ENCODE assay signal across 8 mouse cellular contexts in the genomic region with DNA sequence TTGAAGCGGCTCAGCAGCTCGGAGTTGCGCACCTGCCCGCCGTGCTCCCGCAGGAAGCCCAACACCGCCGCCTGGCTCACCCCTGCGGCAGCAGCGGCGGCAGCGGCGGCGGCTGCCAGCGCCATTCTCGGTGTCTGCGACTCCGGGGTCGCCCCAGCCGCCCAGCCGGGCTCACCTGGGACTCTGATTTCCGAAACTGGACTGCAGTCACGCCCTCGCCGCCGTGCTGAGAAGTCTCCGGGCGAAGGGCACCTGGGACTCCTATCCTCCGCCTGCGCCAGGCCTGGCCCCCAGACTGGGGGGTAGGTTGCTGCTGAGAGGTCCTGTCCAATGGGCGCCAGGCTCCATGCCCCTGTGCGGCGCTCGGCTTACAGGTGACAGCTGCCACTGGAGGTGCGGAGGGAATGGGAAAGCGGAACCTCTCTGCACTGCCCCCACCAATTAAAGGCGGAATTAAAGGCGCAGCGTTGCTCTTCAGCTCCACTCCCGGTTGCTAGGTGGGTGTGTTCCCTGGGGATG. TPM values are rescaled to one million over a fixed set of nuclear protein-coding genes. Genes with fewer than 3 reads are reported as not detected.
DNase-seq lines count a peak whose midpoint lies in the region; ATAC-seq lines count a peak whose summit lies in the region.

Gene Gm9945 (plus strand): TSS at position 384 of the 519 bp plus-strand sequence.
Gene Sowaha (minus strand): TSS at position 492 of the 519 bp plus-strand sequence.

- intact Hi-C loops in heart, postnatal 14 days (cut with DNase I), result no loop called here

- no peak within 1 kb of the TSS for H3K27ac ChIP-seq in neural tube, embryonic 11.5 days (ENCODE audit: low read depth, low read length)
- H3K27ac ChIP-seq in liver, embryonic 15.5 days (replicated peaks), result peak within 1 kb of the TSS; percentile 99

- no peak; the same call in 1 of the 2 replicates for ATAC-seq in neural tube, embryonic 11.5 days (ENCODE audit: insufficient read depth, low FRiP score, low TSS enrichment)
- ATAC-seq in liver, embryonic 15.5 days (ENCODE audit: insufficient read depth), result peak; percentile 69

- peak within 1 kb of the TSS; percentile 32; the same call in 1 of the 2 replicates for H3K9ac ChIP-seq in neural tube, embryonic 11.5 days (ENCODE audit: low read length)
- H3K9ac ChIP-seq in liver, embryonic 15.5 days, result peak within 1 kb of the TSS; percentile 87

- H3K36me3 ChIP-seq in neural tube, embryonic 11.5 days (ENCODE audit: control insufficient read depth, insufficient read depth, low read length), result no peaks in the 10 kb centered on the region
- peaks cover 20% of the 10 kb centered on the region for H3K36me3 ChIP-seq in liver, embryonic 15.5 days (replicated peaks)

- H3K4me1 ChIP-seq in neural tube, embryonic 11.5 days (ENCODE audit: control insufficient read depth, insufficient read depth, low read length), result peaks cover 4% of the 10 kb centered on the region
- H3K4me1 ChIP-seq in liver, embryonic 15.5 days (replicated peaks), result peaks cover 69% of the 10 kb centered on the region

- H3K4me2 ChIP-seq in neural tube, embryonic 11.5 days (ENCODE audit: low read depth), result peak within 1 kb of the TSS; percentile 44
- H3K4me2 ChIP-seq in liver, embryonic 15.5 days, result peak within 1 kb of the TSS; percentile 92

- 3% methylated on average over 40 of the region's 40 CpGs for WGBS in neural tube, embryonic 11.5 days
- 3% methylated on average over 40 of the region's 40 CpGs for WGBS in large intestine, adult 2 months
- WGBS in liver, embryonic 15.5 days (ENCODE audit: insufficient replicate concordance), result under 1% methylated on average over 40 of the region's 40 CpGs

- H3K27me3 ChIP-seq in neural tube, embryonic 11.5 days (ENCODE audit: control insufficient read depth, insufficient read depth, low read length), result peaks cover 48% of the 10 kb centered on the region
- peaks cover 55% of the 10 kb centered on the region for H3K27me3 ChIP-seq in liver, embryonic 15.5 days

- DNase-seq in neural tube, embryonic 11.5 days (ENCODE audit: low spot score), result peak; percentile 41
- no peak for DNase-seq in neural tube, embryonic 10.5 days (ENCODE audit: extremely low spot score, low spot score)
- DNase-seq in cerebellum, postnatal 25 days, result peak; percentile 88 to 89
- DNase-seq in heart, postnatal 14 days, result peak; percentile 31 to 44
- DNase-seq in large intestine, adult 2 months (ENCODE audit: low read depth, low spot score), result peak; percentile 40
- DNase-seq in retina, embryonic 14.5 days (ENCODE audit: low spot score), result peak; percentile 59
- DNase-seq in embryo, embryonic 10.5 days (ENCODE audit: low spot score), result no peak

- H3K4me3 ChIP-seq in neural tube, embryonic 11.5 days (ENCODE audit: low read depth, low read length), result peak within 1 kb of the TSS; percentile 35
- peak within 1 kb of the TSS; percentile 75 for H3K4me3 ChIP-seq in liver, embryonic 15.5 days (replicated peaks)

- no peaks in the 10 kb centered on the region for H3K9me3 ChIP-seq in neural tube, embryonic 11.5 days (ENCODE audit: control insufficient read depth, low read length)
- no peaks in the 10 kb centered on the region for H3K9me3 ChIP-seq in liver, embryonic 15.5 days (replicated peaks)

RNA-seq across cellular contexts. Expression of gene Gm9945, which starts in this region (rescaled TPM):
- polyA plus RNA-seq in neural tube, embryonic 11.5 days (2014; fragmentation: Nextera tagmentation; extraction: Ambion mirVana), result not detected in 2 replicates
- total RNA-seq in heart, postnatal 14 days (2021), result not detected
- not detected in 2 replicates for polyA plus RNA-seq in large intestine, adult 2 months (2012; rRNA removed)
- polyA plus RNA-seq in liver, embryonic 15.5 days (2015; fragmentation: Nextera tagmentation; extraction: Ambion mirVana), result 0.62 and 0.99 TPM in 2 replicates

RNA-seq across cellular contexts. Expression of gene Sowaha, which starts in this region (rescaled TPM):
- 0.12 and 0.17 TPM in 2 replicates for polyA plus RNA-seq in neural tube, embryonic 11.5 days (2014; fragmentation: Nextera tagmentation; extraction: Ambion mirVana)
- under 1 TPM; 0.07 TPM for total RNA-seq in heart, postnatal 14 days (2021)
- polyA plus RNA-seq in large intestine, adult 2 months (2012; rRNA removed), result 7.5 and 21.0 TPM in 2 replicates
- polyA plus RNA-seq in liver, embryonic 15.5 days (2015; fragmentation: Nextera tagmentation; extraction: Ambion mirVana), result 18.7 and 23.0 TPM in 2 replicates

Comparison
In these comparisons a context has a peak if more than half of its experiments do, and no peak if none do; other contexts are left out.
1. Peak in DNase-seq, H3K4me3 ChIP-seq, H3K9ac ChIP-seq and H3K4me2 ChIP-seq in neural tube, embryonic 11.5 days; RNA of the genes that start here not detected or under 1 TPM.
2. Peak in DNase-seq in heart, postnatal 14 days; RNA of the genes that start here not detected or under 1 TPM.
3. DNase-seq: peak in cerebellum, postnatal 25 days (2 of 2), large intestine, adult 2 months (single experiment) and retina, embryonic 14.5 days (single experiment); none in neural tube, embryonic 10.5 days (single experiment) and embryo, embryonic 10.5 days (single experiment).